In the genomic region with DNA sequence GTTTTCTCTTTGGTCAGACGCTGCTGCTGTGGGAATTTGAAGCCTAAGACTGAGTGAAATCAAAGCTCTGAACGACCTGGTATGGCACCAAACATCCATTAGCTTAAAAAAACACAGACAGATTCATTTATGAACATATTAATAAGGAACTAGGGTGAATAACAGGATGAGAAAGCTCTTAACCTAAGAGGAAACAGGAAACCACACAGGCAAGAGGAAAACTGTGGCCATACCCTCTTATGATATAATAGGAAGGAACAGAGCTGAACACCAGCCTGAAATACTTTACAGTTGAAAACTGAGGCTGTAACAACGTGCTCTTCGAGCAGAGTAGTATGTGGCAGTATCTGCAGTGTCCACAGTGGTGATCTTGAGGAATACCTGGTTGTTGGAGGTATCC, we compare ENCODE assay signal across 5 mouse cellular contexts.
ATAC-seq and TF ChIP-seq lines count a peak whose summit lies in the region.
"Not testable (repeated sequence)": the region's sequence is repeated elsewhere in the genome, so short reads cannot be mapped to it uniquely, and the experiment has no call there.

No protein-coding gene starts in this region.

- not testable (repeated sequence) for H3K4me1 ChIP-seq in bone marrow, adult 2 months (ENCODE audit: control insufficient read depth, insufficient read depth, low read length)

- peak; percentile 80 for ATAC-seq in common myeloid progenitor, adult 5-6 weeks (replicated peaks; ENCODE audit: low read depth, poor library complexity, severe bottlenecking)
- ATAC-seq in hematopoietic stem cell, adult 5-6 weeks (replicated peaks in 1 of 2; ENCODE audit: insufficient read depth in 1 of 2, low FRiP score in 2 of 2, low TSS enrichment in 1 of 2, low read depth in 1 of 2, poor library complexity in 2 of 2, severe bottlenecking in 2 of 2) = peak; percentile 80 to 82; a peak in 3 of 4 replicates
- peak; percentile 76 for ATAC-seq in megakaryocyte progenitor cell, adult 5-6 weeks (replicated peaks; ENCODE audit: poor library complexity)

- TF ChIP-seq POLR2A in bone marrow, adult 2 months (IDR thresholded peaks at IDR 0.05; ENCODE audit: borderline replicate concordance, control insufficient read depth, low read depth, low read length) = not testable (repeated sequence)

- not testable (repeated sequence) for TF ChIP-seq CTCF in bone marrow, adult 2 months (IDR thresholded peaks at IDR 0.05; ENCODE audit: control insufficient read depth, insufficient read depth, low read length)

- not testable (repeated sequence) for H3K4me3 ChIP-seq in bone marrow, adult 2 months (replicated peaks; ENCODE audit: control insufficient read depth, low read depth, low read length); macrophage (ENCODE audit: inconsistent target)

- H3K36me3 ChIP-seq in macrophage (ENCODE audit: inconsistent target) = not testable (repeated sequence)

- WGBS in bone marrow, adult 2 months = 2% methylated on average over 4 of the region's 4 CpGs
- 8% methylated on average over 4 of the region's 4 CpGs for WGBS in macrophage (ENCODE audit: missing documents)

- 0 out of 2 replicates have a peak overlapping the region, but pooled peaks have one; percentile 43 for H3K27ac ChIP-seq in bone marrow, adult 2 months (ENCODE audit: control insufficient read depth, insufficient read depth, low read depth, low read length, poor library complexity)
- peak overlapping the region; percentile 25; the same call in 1 of the 2 replicates for H3K27ac ChIP-seq in macrophage

- not testable (repeated sequence) for H3K79me2 ChIP-seq in macrophage (ENCODE audit: inconsistent target)
